Mouse (Mus musculus) ES-E14 (cell line): Measurements from ENCODE around the gene Cnot10. TPM values are rescaled to one million over a fixed set of nuclear protein-coding genes. Genes with fewer than 3 reads are reported as not detected.

ENCODE experiments used
- DNase-seq: peaks from one replicate; pipeline ENCODE4 v3.0.0-alpha.2; 2013; ENCODE audit warnings: low read depth, low spot score
- H3K27ac ChIP-seq: 2 replicates; pipeline ENCODE4 v1.5.1; 2012; ENCODE audit warnings: low read depth, mild to moderate bottlenecking, low read length, moderate library complexity, mixed read lengths; ENCODE audit not compliant: poor library complexity, insufficient read depth, severe bottlenecking
- H3K36me3 ChIP-seq: 2 replicates; pipeline ENCODE4 v1.6.1; 2012; ENCODE audit warnings: mild to moderate bottlenecking, low read length, moderate library complexity, mixed read lengths; ENCODE audit not compliant: control insufficient read depth, poor library complexity, insufficient read depth, severe bottlenecking
- H3K4me1 ChIP-seq, 2 experiments: fragments of 150-350 bp in 1 of 2; sonication (generic) in 1 of 2; 2 replicates each; pipeline ENCODE4 v1.6.1; 2012; ENCODE audit warnings: low read length in 2 of 2, mild to moderate bottlenecking in 1 of 2, mixed read lengths in 1 of 2; ENCODE audit not compliant: control insufficient read depth in 2 of 2, insufficient read depth in 2 of 2, poor library complexity in 1 of 2
- H3K4me3 ChIP-seq, 2 experiments: fragments of 150-350 bp in 1 of 2; sonication (generic) in 1 of 2; 2 replicates each; pipeline ENCODE4 v1.5.1; 2012; ENCODE audit warnings: low read length in 2 of 2, low read depth in 1 of 2, mild to moderate bottlenecking in 1 of 2, mixed read lengths in 1 of 2; ENCODE audit not compliant: insufficient read depth in 1 of 2, poor library complexity in 1 of 2, severe bottlenecking in 1 of 2
- H3K9ac ChIP-seq: 2 replicates; pipeline ENCODE4 v1.6.1; 2012; ENCODE audit warnings: low read depth, mild to moderate bottlenecking, low read length, mixed read lengths; ENCODE audit not compliant: poor library complexity, insufficient read depth, severe bottlenecking
- H3K9me3 ChIP-seq: fragments of 150-350 bp; sonication (generic); 2 replicates; pipeline ENCODE4 v1.6.1; 2012; ENCODE audit warnings: low read depth, mild to moderate bottlenecking, low read length; ENCODE audit not compliant: control insufficient read depth, insufficient read depth
- CHD2 ChIP-seq: IDR thresholded peaks from 2 replicates; pipeline ENCODE4 v1.6.1; 2014; ENCODE audit warnings: mild to moderate bottlenecking, low read depth, low read length, inconsistent platforms
- HCFC1 ChIP-seq: IDR thresholded peaks from 2 replicates; pipeline ENCODE4 v1.6.1; 2012; ENCODE audit warnings: low read length, inconsistent platforms, borderline replicate concordance; ENCODE audit not compliant: insufficient read depth
- MAFK ChIP-seq: IDR thresholded peaks from 2 replicates; pipeline ENCODE4 v1.6.1; 2014; ENCODE audit warnings: mild to moderate bottlenecking, low read depth, low read length, inconsistent platforms; ENCODE audit not compliant: insufficient read depth
- ZC3H11A ChIP-seq: IDR thresholded peaks from 2 replicates; pipeline ENCODE4 v1.6.1; 2012; ENCODE audit warnings: low read depth, mild to moderate bottlenecking, inconsistent platforms, low read length, borderline replicate concordance
- ZNF384 ChIP-seq: IDR thresholded peaks from 2 replicates; pipeline ENCODE4 v1.6.1; 2012; ENCODE audit warnings: low read depth, low read length, inconsistent platforms
- in situ Hi-C, 2 experiments: fragments of 600-800 bp; cut with MboI; formaldehyde crosslinking; loops; one replicate each; pipeline ENCODE4 v1.15.1; 2025; ENCODE audit warnings: low sequenced_read_pairs in 2 of 2, inconsistent platforms in 1 of 2; ENCODE audit not compliant: unreplicated experiment in 2 of 2
- total RNA-seq: library from RNA; depleted of rRNA; stranded (reverse); fragments of 300-350 nt; gene quantifications from 2 replicates; pipeline ENCODE4 v1.2.3, GENCODE M21; 2012

The Cnot10 gene
- total RNA-seq, 1 experiment: 73.0 TPM

- Histone ChIP-seq H3K36me3 (no peaks in the 10 kb centered on the region), H3K27ac (no peak overlapping the region), H3K4me1 (peaks cover 3 to 11% of the 10 kb centered on the region in 2 experiments; a peak in 2 of 4 replicates), H3K9ac (no peak overlapping the region), H3K4me3 (0 out of 4 replicates have a peak overlapping the region, but pooled peaks of 1 of the 2 experiments have one; percentile 22), H3K9me3 (no peaks in the 10 kb centered on the region)
- DNase-seq: no peak
- in situ Hi-C loops: no loop called here
- TF ChIP-seq ZNF384 (no peak), ZC3H11A (no peak), HCFC1 (no peak), MAFK (no peak), CHD2 (no peak)
Measured at GRCm38 (mm10) chr9:114673626-114674025, 33.6 kb upstream of the Cnot10 start.

- Histone ChIP-seq H3K4me3 (peak overlapping the region; percentile 1 to 38; a peak in 2 of 4 replicates), H3K36me3 (no peaks in the 10 kb centered on the region), H3K9me3 (no peaks in the 10 kb centered on the region), H3K9ac (peak overlapping the region; percentile 40; the same call in 1 of the 2 replicates), H3K27ac (peak overlapping the region; percentile 0; the same call in 1 of the 2 replicates), H3K4me1 (peaks cover 3 to 11% of the 10 kb centered on the region in 2 experiments; a peak in 2 of 4 replicates)
- TF ChIP-seq MAFK (no peak), ZNF384 (no peak), HCFC1 (no peak), ZC3H11A (no peak), CHD2 (no peak)
- DNase-seq: no peak
- in situ Hi-C loops: no loop called here
Measured at GRCm38 (mm10) chr9:114672703-114673561, 32.9 kb upstream of the Cnot10 start.

GRCm38 (mm10) chr9:114671946-114672345 is 32.0 kb upstream of the Cnot10 start:
- Histone ChIP-seq H3K36me3 (no peaks in the 10 kb centered on the region), H3K4me1 (peaks cover 3 to 20% of the 10 kb centered on the region in 2 experiments; a peak in 3 of 4 replicates), H3K4me3 (no peak overlapping the region), H3K9me3 (no peaks in the 10 kb centered on the region), H3K9ac (no peak overlapping the region), H3K27ac (no peak overlapping the region)
- in situ Hi-C loops: no loop called here
- TF ChIP-seq ZC3H11A: no peak
- TF ChIP-seq CHD2: no peak
- no peak for TF ChIP-seq MAFK
- no peak for TF ChIP-seq HCFC1
- TF ChIP-seq ZNF384: no peak
- no peak for DNase-seq

GRCm38 (mm10) chr9:114669011-114669410 is 29.0 kb upstream of the Cnot10 start:
- Histone ChIP-seq H3K9me3 (no peaks in the 10 kb centered on the region), H3K4me1 (peaks cover 3 to 22% of the 10 kb centered on the region in 2 experiments; a peak in 3 of 4 replicates), H3K4me3 (no peak overlapping the region), H3K36me3 (no peaks in the 10 kb centered on the region), H3K27ac (no peak overlapping the region), H3K9ac (no peak overlapping the region)
- in situ Hi-C loops: no loop called here
- no peak for DNase-seq
- no peak for TF ChIP-seq MAFK
- no peak for TF ChIP-seq ZNF384
- TF ChIP-seq ZC3H11A: no peak
- TF ChIP-seq HCFC1: no peak
- no peak for TF ChIP-seq CHD2
